Comparison of ENCODE assay signal across 23 mouse cellular contexts in genomic region chr1:14429326-14429725, GRCm38 (mm10).
DNase-seq lines count a peak whose midpoint lies in the region; ATAC-seq and TF ChIP-seq lines count a peak whose summit lies in the region.
"Had no signal": no experiment of that assay in that cellular context is flagged by ENCODE, and none has a peak within 500 bp of the region (broad histone marks: within the 10 kb centered on the region; RNA-seq: fewer than 3 reads in every experiment).

No protein-coding gene starts in this region.

- DNase-seq in gastrocnemius, adult 2 months, result no peak
- no peak for DNase-seq in gastrocnemius, postnatal 10 days
- DNase-seq in midbrain, postnatal 0 days (ENCODE audit: low spot score), result peak; percentile 10
- DNase-seq in fat pad, adult 2 months (ENCODE audit: extremely low read depth, low read depth, low spot score), result peak; percentile 11
- DNase-seq in liver, postnatal 0 days, result no peak
- DNase-seq in right cerebral cortex, adult 2 months (ENCODE audit: low spot score in 2 of 2), result no peak
- DNase-seq: adrenal gland, adult 2 months; cerebellum, adult 18-20 months; cerebellum, postnatal 14 days; forebrain, postnatal 0 days; heart, postnatal 36 days; kidney, adult 18-20 months; kidney, postnatal 4 days; liver, embryonic 13.5 days; lung, postnatal 36 days had no signal

- no peak for TF ChIP-seq EP300 in liver, postnatal 0 days (IDR thresholded peaks at IDR 0.05; ENCODE audit: low read depth)

- intact Hi-C loops in gastrocnemius, adult 2 months (cut with DNase I), result no loop called here

- H3K9me3 ChIP-seq in midbrain, postnatal 0 days (ENCODE audit: low read length), result no peaks in the 10 kb centered on the region
- H3K9me3 ChIP-seq in midbrain, embryonic 15.5 days, result no peaks in the 10 kb centered on the region
- H3K9me3 ChIP-seq in liver, postnatal 0 days (ENCODE audit: low read length), result no peaks in the 10 kb centered on the region
- H3K9me3 ChIP-seq: embryonic facial prominence, embryonic 12.5 days; heart, embryonic 15.5 days; liver, embryonic 13.5 days; lung, embryonic 15.5 days; megakaryocyte, embryonic 14.5 days; neural tube, embryonic 12.5 days had no signal

- H3K27ac ChIP-seq in gastrocnemius, adult 2 months, result peak overlapping the region; percentile 48; the same call in 1 of the 2 replicates
- no peak overlapping the region for H3K27ac ChIP-seq in midbrain, postnatal 0 days (ENCODE audit: low read depth, low read length)
- no peak overlapping the region for H3K27ac ChIP-seq in midbrain, embryonic 15.5 days
- H3K27ac ChIP-seq in liver, postnatal 0 days (ENCODE audit: low read depth), result no peak overlapping the region
- H3K27ac ChIP-seq: embryonic facial prominence, embryonic 12.5 days; heart, embryonic 15.5 days; liver, embryonic 13.5 days; lung, embryonic 15.5 days; neural tube, embryonic 12.5 days had no signal

- no peaks in the 10 kb centered on the region for H3K27me3 ChIP-seq in midbrain, postnatal 0 days (ENCODE audit: insufficient read depth, low read length)
- H3K27me3 ChIP-seq in midbrain, embryonic 15.5 days (replicated peaks), result no peaks in the 10 kb centered on the region
- H3K27me3 ChIP-seq in liver, postnatal 0 days (ENCODE audit: insufficient read depth, low read length), result no peaks in the 10 kb centered on the region
- H3K27me3 ChIP-seq: embryonic facial prominence, embryonic 12.5 days; heart, embryonic 15.5 days; liver, embryonic 13.5 days; lung, embryonic 15.5 days; megakaryocyte, embryonic 14.5 days; neural tube, embryonic 12.5 days had no signal

- no peak overlapping the region for H3K4me3 ChIP-seq in gastrocnemius, adult 2 months
- no peak overlapping the region for H3K4me3 ChIP-seq in midbrain, postnatal 0 days (ENCODE audit: low read depth, low read length)
- H3K4me3 ChIP-seq in midbrain, embryonic 15.5 days, result no peak overlapping the region
- H3K4me3 ChIP-seq in liver, postnatal 0 days (ENCODE audit: low read depth, low read length), result no peak overlapping the region
- H3K4me3 ChIP-seq: embryonic facial prominence, embryonic 12.5 days; erythroblast, embryonic 14.5 days; heart, embryonic 15.5 days; liver, embryonic 13.5 days; lung, embryonic 15.5 days; megakaryocyte, embryonic 14.5 days; neural tube, embryonic 12.5 days had no signal

- H3K9ac ChIP-seq in midbrain, postnatal 0 days (replicated peaks; ENCODE audit: low read length, poor library complexity, severe bottlenecking), result no peak overlapping the region
- no peak overlapping the region for H3K9ac ChIP-seq in midbrain, embryonic 15.5 days
- no peak overlapping the region for H3K9ac ChIP-seq in liver, postnatal 0 days (replicated peaks)
- H3K9ac ChIP-seq: embryonic facial prominence, embryonic 12.5 days; forebrain, postnatal 0 days; heart, embryonic 15.5 days; liver, embryonic 13.5 days; lung, embryonic 15.5 days; neural tube, embryonic 12.5 days had no signal

- 57% methylated on average over 2 of the region's 2 CpGs for WGBS in midbrain, postnatal 0 days
- WGBS in midbrain, embryonic 15.5 days, result 64% methylated on average over 2 of the region's 2 CpGs
- WGBS in liver, postnatal 0 days (ENCODE audit: insufficient replicate concordance), result 66% methylated on average over 2 of the region's 2 CpGs

- no peak overlapping the region for H3K4me2 ChIP-seq in midbrain, postnatal 0 days (ENCODE audit: low read depth, low read length, poor library complexity, severe bottlenecking)
- no peak overlapping the region for H3K4me2 ChIP-seq in midbrain, embryonic 15.5 days
- no peak overlapping the region for H3K4me2 ChIP-seq in liver, postnatal 0 days (ENCODE audit: low read depth, low read length)
- H3K4me2 ChIP-seq: embryonic facial prominence, embryonic 12.5 days; heart, embryonic 15.5 days; liver, embryonic 13.5 days; lung, embryonic 15.5 days; neural tube, embryonic 12.5 days had no signal

- no peak for ATAC-seq in midbrain, postnatal 0 days (ENCODE audit: low FRiP score)
- no peak for ATAC-seq in midbrain, embryonic 15.5 days (replicated peaks)
- no peak for ATAC-seq in liver, postnatal 0 days
- ATAC-seq: forebrain, postnatal 0 days; inflammation-experienced regulatory T-cells, adult 6 months had no signal

- H3K36me3 ChIP-seq in midbrain, postnatal 0 days (ENCODE audit: insufficient read depth, low read length), result no peaks in the 10 kb centered on the region
- no peaks in the 10 kb centered on the region for H3K36me3 ChIP-seq in midbrain, embryonic 15.5 days (replicated peaks)
- no peaks in the 10 kb centered on the region for H3K36me3 ChIP-seq in liver, postnatal 0 days (replicated peaks; ENCODE audit: insufficient read depth, low read length)
- H3K36me3 ChIP-seq: embryonic facial prominence, embryonic 12.5 days; heart, embryonic 15.5 days; liver, embryonic 13.5 days; lung, embryonic 15.5 days; neural tube, embryonic 12.5 days had no signal

- TF ChIP-seq CTCF in gastrocnemius, adult 2 months (IDR thresholded peaks at IDR 0.05), result no peak
- TF ChIP-seq CTCF in midbrain, postnatal 0 days (IDR thresholded peaks at IDR 0.05), result no peak
- TF ChIP-seq CTCF in liver, postnatal 0 days (IDR thresholded peaks at IDR 0.05; ENCODE audit: low read depth), result no peak

- H3K4me1 ChIP-seq in midbrain, postnatal 0 days (ENCODE audit: insufficient read depth, low read length), result no peaks in the 10 kb centered on the region
- H3K4me1 ChIP-seq in midbrain, embryonic 15.5 days, result no peaks in the 10 kb centered on the region
- no peaks in the 10 kb centered on the region for H3K4me1 ChIP-seq in liver, postnatal 0 days (ENCODE audit: insufficient read depth)
- H3K4me1 ChIP-seq: embryonic facial prominence, embryonic 12.5 days; heart, embryonic 15.5 days; liver, embryonic 13.5 days; lung, embryonic 15.5 days; megakaryocyte, embryonic 14.5 days; neural tube, embryonic 12.5 days had no signal

Comparison
In these comparisons a context has a peak if more than half of its experiments do, and no peak if none do; other contexts are left out.
1. DNase-seq: peak in midbrain, postnatal 0 days (single experiment) and fat pad, adult 2 months (single experiment); none in gastrocnemius, adult 2 months (single experiment), gastrocnemius, postnatal 10 days (single experiment), liver, postnatal 0 days (single experiment) and right cerebral cortex, adult 2 months (0 of 2).